Mouse (Mus musculus): ENCODE results near the gene Gm5089. TPM values are rescaled to one million over a fixed set of nuclear protein-coding genes. Genes with fewer than 3 reads are reported as not detected.

Gm5089 gene
- polyA plus RNA-seq (2015; fragmentation: Nextera tagmentation; extraction: Ambion mirVana), result not detected in 2 replicates

GRCm38 (mm10) chr14:122450496-122451382, at the start of gene Gm5089:
TSS of gene Gm5089 (minus strand) at chr14:122451115.
- DNase-seq (ENCODE audit: low spot score), result no peak

DNA sequence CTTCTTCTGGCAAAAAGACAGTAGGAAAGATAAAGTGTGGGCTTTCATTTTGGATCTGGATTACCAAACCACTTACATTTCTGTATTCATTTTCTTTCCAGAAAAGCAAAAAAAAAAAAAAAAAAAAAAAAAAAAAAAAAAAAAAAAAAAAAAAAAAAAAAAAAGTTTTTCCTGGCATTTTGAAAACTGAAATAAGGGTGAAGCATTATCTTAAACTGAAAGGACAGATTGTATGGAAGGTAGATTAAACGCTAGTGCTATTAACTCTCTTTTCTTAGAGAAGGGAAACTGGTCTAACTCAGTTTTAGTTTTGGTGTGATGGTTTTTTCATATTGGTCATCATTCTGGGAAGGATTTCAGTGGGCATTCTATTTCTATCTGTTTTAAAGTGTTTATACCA, 41.1 kb upstream of the Gm5089 start:
- DNase-seq (ENCODE audit: low spot score), result no peak

DNA sequence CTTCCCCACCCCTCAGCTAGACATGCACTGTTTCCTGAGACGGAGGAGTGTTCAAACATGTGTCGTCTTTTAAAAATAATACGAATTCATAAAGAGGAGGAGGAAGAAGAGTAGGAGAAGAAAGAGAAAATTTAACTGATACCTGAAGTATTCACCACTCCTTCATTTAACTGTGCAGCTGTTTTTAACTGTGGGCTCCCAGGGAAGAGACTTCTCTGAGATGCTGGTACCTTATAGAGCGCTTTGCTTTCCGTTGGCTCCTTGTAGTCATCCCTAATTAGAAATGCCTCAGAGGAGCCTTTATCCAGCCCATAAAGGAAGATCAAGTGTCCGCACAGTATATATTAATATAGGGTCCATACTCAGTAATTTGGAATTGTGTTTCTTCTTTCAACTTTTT, 40.6 kb upstream of the Gm5089 start:
- DNase-seq (ENCODE audit: low spot score), result no peak

DNA sequence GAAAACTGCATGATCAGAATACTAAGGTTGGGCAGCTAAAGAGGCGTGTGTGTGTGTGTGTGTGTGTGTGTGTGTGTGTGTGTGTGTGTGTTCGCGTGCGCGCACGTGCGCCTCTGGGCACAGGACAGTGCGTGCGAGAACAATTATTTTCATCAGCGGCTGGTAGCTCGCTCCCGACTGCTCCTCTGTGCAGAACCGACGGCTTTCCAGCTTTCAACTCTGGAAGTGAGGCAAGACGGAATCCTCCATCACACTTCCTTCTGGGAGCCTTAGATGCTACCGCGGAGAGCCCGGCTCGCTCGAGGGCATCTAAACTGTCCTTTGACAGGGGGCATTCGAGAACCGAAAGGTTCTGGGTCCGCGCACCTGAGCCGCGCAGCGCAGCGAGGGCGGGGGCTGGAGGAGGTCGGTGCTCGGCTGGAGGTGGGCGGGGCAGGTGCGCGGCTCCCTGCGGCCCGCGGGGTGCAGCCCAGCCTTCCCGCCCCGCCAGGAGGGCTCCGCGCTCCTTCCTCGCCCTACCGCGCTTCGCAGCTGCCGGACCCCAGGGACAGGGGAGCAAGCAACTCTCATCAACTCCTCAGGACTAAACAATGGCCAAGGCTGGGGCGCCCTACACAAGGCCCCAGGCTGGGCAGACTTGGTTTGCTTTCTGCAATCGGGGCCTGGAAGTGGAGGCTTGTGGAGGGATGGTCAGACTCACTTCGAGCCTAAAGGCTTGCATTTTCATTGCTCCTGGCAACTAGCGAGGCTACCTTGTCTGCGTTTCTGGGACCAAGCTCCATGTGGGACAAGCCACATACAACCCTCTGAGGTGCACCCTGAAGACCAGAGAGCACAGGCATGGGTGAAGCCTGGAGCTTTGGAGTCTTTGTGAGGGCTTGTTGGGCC, 39.8 kb upstream of the Gm5089 start, which contains the start of gene Gm10837:
Gm10837 (plus strand) TSS at position 146 of the 888 bp plus-strand sequence.
- DNase-seq (ENCODE audit: low spot score), result no peak

DNA sequence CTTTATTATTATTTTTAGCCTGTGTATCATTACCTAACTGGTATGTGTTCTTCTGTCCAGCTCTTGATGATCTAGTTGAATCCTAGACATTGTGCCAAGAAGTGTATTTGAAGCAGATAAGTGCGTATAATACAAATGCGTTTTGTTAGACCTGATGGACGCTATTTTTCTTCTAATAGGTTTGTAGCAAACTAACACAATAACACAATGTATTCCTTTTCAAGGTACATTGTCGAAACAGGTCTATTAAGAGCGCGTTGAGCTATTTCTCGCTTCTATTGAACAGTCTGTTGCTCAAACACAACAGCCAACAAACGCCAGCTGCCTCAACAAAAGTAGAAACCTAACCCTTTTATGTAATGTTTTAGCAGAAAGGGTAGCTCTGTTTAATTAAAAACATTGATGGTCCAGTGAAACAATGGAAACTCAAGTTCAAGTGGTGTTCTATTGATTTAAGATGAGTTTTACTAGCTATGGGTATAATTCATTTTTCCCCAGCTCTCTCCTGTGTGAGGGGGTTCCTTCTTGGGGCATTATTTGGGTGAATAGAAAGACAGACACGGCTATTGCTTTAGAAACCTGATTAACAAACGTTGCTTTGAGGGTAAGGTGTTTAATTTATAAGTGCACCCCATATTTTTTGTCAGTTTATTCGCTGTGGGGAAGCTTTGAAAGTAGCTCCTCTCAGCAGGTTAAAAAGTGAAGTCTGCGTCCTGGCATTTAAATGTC, 38.9 kb upstream of the Gm5089 start:
- DNase-seq (ENCODE audit: low spot score), result no peak

- DNase-seq (ENCODE audit: low spot score), result peak; percentile 41
Observed at GRCm38 (mm10) chr14:122489041-122489440, 38.1 kb upstream of the Gm5089 start.

DNA sequence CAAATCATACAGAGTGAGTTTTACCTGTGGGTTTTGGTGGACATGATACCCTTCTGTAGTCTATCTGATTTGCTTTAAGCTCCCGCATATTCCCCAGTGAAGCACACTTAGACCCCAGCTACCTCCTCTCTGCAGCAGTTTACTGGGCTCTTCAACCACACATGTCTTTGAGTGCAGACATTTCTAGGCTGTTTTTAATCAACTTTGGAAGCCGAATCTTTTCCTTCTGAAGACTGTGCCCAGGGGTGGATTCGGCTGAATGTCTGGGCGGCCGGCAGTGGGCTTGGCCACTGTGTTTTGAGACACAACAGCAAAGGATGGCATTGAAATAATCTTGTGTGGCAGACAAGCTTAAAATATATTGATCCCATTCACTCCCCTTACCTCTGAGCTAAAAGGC, 36.5 kb upstream of the Gm5089 start:
- peak; percentile 5 for DNase-seq (ENCODE audit: low spot score)

DNA sequence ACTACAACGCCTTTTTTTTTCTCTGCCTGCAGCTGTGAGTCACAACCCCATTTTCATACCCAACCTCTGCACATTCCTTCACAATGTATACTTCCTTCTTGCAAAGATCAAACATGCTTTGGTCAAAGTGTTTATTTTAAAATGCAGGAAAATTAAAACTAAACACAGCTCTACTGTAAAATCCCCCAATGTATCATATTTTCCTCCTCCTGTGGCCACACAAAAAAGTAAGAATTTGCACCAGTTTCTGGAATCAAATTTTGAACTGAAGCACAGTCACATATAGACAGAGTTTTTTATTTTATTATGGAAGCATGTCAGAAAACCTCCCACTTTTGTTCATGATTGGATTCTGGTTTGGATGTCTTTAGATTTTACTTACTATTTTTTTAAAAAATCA, 35.7 kb upstream of the Gm5089 start:
- no peak for DNase-seq (ENCODE audit: low spot score)

DNA sequence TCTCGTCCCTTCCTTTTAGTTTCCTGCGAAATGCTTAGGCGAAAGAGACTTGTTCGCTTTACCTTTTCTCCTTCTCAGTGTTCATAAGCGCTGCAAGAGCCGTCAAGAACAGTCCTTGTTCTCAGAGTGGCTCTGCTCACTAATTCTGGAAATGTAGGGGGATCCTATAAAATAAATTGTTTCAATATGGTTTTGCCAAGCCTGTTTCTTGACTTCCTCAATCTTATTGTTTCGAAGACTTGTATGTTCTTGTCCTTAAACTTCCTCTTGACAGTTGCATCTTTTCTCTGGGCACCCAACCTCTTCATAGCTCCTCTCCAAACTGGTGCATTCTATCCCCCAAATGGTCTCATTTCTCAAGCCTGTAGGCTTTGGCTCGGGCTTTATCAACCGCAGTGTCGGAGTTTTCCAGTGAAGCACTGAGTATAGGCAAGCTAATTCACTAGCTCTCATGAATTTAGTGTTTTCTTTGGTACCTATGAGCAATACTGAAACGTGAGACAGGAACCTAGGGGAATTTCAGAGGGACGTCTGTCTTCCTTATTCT, 34.8 kb upstream of the Gm5089 start:
- DNase-seq (ENCODE audit: low spot score), result no peak

- DNase-seq (ENCODE audit: low spot score), result no peak
Observed at GRCm38 (mm10) chr14:122484844-122485551, 34.1 kb upstream of the Gm5089 start.

GRCm38 (mm10) chr14:122484458-122484843, 33.5 kb upstream of the Gm5089 start:
- DNase-seq (ENCODE audit: low spot score), result no peak

DNA sequence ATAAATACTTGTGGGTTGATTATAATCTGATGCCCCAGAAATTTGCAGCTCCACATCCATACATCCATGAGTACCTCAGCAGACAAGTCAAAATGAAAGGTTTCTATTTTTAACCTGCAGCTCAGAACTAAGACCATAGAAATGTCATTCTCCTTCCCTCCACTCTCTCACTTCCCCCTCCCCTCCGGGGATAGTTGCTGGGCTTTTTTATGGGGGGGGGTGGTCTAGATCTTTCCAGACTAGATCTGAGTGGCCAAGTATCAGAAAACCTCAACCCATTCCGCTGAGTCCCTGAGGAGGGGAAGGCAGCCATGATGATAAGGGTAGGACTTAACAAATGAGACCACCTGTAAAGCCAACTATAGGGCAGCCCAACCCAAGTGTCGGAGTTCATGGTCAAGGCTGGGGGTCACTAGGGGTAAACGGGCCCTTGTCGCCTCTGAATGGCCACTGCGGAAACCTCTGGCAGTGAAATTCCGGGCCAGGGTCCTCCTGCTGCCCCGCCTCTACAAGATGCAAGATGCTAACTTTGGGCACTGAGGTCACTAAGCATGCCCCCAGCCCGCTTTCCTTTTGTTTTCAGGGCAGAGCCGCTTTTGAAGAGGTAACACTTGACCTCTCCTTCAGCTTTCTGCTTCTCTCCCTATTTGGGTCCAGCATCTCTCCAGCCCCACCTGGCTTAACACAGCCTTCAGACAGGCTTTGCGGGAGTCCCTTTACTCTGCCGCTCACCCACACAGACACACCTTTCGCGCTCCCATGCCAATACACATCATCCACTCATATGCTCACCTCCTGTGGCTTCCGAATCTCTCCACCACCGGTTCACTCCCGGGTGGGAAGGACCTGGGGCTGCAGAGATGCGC, 32.9 kb upstream of the Gm5089 start:
- no peak for DNase-seq (ENCODE audit: low spot score)

- DNase-seq (ENCODE audit: low spot score), result no peak
Observed at GRCm38 (mm10) chr14:122483024-122483385, 32.1 kb upstream of the Gm5089 start.

DNA sequence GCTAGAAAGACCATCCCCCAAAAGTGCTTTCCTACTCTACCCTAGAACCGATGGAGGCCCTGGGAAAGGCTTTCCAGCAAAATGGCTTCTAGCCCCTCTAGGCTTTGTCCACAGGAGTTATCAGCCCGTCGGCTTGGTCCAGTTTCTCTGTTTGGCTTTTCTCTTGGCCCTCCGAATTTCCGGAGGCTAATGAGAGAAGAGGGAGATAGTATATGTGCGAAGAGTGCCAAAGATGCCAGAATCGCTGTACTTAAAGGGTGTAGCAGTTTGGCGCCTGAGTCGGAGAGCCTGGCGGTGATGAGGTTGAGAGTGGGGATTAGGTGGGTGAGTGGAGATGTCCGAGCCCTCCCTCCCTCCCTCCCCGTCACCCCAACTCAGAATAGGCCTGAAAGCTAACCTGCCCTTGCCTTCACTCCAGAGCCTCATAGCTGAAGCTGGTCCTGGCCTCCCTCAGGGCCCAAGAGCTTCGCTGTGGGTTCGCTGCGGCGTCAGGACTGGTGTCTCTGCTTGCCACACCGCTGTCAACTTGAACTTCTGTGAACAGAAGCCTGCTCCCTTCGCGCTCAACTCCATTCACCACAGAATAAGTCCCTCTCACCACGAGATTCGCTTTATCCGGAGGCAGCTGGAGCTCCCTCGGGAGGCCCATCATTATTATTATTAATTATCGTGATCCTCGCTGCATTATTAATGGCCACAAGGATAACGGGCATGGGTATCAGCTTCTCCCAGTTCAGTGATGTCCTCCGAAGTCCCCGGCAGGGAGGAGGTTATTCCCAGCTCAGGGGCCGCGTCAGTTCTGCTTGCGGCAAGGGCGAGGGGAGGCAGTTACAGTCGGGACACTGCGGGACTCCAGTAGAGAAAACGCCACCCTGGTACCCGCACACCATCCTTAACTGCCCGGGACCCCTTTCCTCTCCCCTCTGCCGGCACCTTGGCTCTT, 31.4 kb upstream of the Gm5089 start:
- DNase-seq (ENCODE audit: low spot score), result no peak

DNA sequence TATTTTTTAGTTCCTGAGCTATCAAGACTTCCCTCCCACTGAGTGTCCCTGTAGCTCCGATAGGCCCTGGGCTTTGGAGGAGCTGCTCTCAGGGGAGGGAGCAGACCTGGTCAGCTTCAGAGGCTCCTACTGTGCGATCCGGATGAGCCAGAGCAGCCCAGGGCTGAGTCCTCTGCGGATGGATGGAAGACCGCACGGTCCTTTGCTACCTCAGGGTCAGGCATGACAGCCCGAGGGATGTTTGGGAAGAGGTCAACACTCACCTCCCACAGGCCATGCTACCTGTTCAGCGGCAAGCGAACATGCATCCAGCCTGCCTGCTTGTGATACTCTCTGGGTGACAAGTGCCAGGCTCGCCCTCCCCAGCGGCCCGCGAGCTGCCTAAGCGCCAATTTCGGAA, 30.3 kb upstream of the Gm5089 start:
- DNase-seq (ENCODE audit: low spot score), result no peak

DNA sequence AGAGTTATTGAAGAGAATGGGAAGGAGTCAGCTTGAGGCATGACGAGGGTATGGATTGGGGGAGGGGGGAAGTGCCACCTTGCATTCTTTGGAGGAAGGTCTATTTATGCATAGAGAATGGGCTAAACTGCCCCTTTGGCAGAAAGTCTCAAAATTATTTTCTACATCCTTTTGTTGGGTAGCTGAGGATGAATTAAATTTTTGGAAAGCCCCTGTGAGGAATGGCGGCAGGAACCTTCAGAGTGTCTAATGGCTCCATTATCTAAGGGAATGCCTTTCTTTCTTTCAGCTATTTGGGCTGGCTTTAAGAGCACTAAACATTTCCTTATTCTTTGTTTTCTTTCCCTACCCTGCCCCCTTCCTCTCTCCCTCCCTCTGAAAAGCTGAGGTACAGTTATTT, 29.4 kb upstream of the Gm5089 start:
- no peak for DNase-seq (ENCODE audit: low spot score)

DNA sequence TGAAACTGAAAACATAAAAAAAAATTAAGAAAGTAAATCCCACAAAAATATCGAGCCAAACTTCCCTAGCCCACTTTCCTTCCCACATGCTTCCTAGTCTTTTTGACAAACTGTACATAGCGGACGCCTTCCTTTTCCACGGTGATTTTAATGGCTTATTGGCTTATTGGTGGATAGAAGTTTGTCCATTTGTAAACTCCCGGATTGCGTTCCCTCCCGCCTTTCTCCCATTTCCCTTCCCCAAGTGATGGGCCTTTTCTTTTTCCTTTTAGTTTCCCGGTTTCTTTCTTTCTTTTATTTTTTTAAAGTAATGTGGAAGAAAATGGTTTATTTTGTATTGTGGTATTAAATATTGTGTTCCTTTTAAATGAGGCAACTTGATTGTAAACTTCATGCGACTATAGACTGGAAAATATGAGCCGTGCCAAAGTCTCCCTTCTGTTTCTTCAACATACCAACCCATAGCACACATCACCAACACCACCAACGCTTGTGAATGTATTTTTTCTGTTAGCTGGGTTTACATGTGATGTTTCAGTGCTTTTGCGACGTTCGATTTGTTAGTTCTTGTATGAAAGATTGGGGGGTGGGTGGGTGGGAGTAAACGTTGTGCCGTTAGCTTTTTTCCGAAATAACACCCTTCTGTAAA, 28.7 kb upstream of the Gm5089 start:
- DNase-seq (ENCODE audit: low spot score), result no peak

DNA sequence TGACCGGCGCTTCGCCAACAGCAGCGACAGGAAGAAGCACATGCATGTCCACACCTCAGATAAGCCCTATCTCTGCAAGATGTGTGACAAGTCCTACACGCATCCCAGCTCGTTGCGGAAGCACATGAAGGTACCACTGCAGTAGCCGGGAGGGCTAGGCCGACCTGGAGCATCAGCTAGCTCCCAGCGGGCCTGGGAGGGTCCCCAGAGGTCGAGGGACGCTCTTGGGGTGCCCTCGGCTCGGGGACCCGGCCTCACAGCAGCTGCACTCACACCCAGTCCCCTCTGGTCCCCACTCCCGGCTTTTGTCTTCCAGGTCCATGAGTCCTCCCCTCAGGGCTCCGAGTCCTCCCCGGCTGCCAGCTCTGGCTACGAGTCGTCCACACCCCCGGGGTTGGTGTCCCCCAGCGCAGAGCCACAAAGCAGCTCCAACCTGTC, 27.7 kb upstream of the Gm5089 start:
- no peak for DNase-seq (ENCODE audit: low spot score)
